Mouse (Mus musculus) T-helper 1 cell (primary cell): ENCODE measurements around the gene 5730409E04Rik.

Experiments used
- in situ Hi-C: fragments of 300-600 bp; cut with MboI, MseI; formaldehyde crosslinking; loops from one replicate; pipeline ENCODE4 v1.15.1; 2025; ENCODE audit warnings: high pct_unique_total_duplicates

Gene 5730409E04Rik

DNA sequence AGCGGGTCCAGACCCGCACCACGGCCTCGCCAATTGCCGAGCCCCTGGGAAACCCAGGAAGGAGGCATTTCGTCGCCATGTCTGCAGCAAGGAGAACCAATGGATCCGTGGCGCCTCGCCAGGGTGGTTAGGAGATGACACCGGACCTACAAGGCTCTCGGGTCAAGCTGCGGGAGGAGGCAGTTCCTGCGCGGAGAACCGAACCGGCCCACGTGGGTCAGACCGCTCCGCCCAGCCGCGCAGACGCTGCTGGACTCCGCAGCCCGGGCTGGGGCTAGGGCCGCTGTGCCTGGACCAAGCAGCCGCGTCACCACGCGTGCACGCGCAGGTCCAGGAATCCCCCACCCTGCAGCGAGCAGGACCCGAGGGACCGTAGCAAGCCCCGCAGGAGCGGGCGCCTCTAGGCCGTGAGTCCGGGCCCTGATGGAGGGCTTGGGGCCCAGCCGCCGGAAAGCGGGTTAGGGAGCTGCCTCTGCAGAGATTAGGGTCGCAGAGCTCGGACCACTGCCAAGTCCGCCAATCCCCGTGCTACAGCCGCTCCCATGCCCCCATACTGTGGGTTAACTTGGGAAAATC is at the start of gene 5730409E04Rik:
Gene 5730409E04Rik, plus strand, starts transcription at position 213 of the 576 bp plus-strand sequence.
- in situ Hi-C loops: loop anchor here (10.0 kb wide), 1 partner anchor 125 kb away; the partner anchor contains the start of gene Tfap2e

DNA sequence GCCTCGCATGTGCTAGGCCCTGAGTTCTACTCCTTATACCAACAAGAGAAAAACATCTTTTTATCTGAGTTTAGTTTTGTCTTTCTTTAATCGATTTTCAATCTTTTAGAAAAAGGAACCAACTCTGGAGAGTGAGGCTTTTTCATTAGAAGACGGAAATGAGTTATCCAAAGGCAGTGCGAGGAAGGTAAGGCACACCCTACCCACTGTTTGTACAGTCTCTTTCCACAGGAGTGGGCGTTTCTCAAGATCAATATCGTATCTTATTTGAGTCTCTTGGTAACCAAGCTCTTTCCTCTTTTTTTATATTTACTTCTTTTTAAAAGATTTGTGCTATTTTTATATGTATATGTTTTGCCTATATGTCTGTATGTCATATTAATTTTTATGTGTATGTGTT is 45.8 kb upstream of the 5730409E04Rik start:
- in situ Hi-C loops: loop anchor here (25.0 kb wide), 1 partner anchor 1501 kb away; the partner anchor contains the start of genes Dnali1 and Snip1

- in situ Hi-C loops: loop anchor here (25.0 kb wide), 1 partner anchor 1505 kb away; the partner anchor contains the start of genes Dnali1 and Snip1
Observed at GRCm38 (mm10) chr4:126567243-126567642, 42.4 kb upstream of the 5730409E04Rik start.

DNA sequence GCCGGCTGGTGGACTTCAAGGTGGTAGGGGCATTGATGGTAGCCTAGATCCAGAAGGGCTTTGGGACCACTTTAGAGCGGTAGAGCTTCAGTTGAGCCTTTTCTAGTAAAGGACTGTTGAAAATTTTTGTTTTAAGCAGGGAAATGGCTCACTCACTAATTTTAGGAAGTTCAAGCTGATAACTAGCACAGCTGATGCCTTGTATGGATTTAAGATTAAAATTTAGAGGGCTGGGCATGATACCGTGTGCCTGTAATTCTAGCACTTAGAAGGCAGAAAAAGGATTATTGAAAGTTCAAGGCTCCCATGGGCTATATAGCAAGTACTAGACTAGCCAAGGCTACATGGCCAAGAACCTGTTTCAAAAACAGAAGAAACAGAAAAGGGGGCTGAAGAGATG is 39.8 kb upstream of the 5730409E04Rik start:
- in situ Hi-C loops: loop anchor here (25.0 kb wide), 1 partner anchor 1507 kb away; the partner anchor contains the start of genes Dnali1 and Snip1

GRCm38 (mm10) chr4:126576281-126576680 is 33.3 kb upstream of the 5730409E04Rik start:
- in situ Hi-C loops: no loop called here

- in situ Hi-C loops: no loop called here
Observed at GRCm38 (mm10) chr4:126577920-126578319, 31.7 kb upstream of the 5730409E04Rik start.

DNA sequence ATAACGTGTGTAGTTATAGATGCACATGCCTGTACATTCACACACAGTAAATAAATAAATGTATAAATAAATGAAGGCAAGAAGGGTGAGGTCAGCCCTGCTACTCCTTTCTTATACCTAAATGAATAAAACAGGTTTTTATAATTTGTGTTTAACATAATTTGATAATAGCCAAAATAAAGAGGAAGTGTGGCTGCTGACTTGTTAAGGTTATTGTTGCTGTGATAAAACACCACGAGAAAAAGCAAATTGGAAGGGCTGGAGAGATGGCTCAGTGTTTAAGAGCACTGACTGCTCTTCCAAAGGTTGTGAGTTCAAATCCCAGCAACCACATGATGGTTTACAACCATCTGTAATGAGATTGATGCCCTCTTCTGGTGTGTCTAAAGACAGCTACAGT is 30.5 kb upstream of the 5730409E04Rik start:
- in situ Hi-C loops: no loop called here

GRCm38 (mm10) chr4:126585739-126586138 is 23.9 kb upstream of the 5730409E04Rik start:
- in situ Hi-C loops: loop anchor here (10.0 kb wide), 1 partner anchor 711 kb away; no protein-coding TSS in a partner anchor

DNA sequence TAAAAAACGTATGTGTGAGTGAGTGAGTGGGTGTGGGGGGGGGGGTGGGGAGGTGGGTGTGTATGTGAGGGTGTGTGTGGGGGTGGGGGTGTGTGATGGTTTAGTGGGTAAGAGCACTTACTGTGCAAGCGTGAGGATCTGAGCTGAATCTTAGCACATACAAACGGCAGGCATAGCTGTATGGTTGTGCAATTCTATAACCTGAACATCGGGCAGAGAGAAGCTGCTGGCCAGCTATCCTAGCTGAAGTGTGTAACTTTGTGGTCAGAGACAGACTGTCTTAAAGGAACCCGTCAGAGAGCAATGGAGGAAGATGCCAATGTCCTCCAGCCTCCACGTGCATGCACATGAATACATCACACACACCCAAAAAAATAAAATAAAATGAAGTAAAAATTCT is 17.6 kb upstream of the 5730409E04Rik start:
- in situ Hi-C loops: no loop called here

DNA sequence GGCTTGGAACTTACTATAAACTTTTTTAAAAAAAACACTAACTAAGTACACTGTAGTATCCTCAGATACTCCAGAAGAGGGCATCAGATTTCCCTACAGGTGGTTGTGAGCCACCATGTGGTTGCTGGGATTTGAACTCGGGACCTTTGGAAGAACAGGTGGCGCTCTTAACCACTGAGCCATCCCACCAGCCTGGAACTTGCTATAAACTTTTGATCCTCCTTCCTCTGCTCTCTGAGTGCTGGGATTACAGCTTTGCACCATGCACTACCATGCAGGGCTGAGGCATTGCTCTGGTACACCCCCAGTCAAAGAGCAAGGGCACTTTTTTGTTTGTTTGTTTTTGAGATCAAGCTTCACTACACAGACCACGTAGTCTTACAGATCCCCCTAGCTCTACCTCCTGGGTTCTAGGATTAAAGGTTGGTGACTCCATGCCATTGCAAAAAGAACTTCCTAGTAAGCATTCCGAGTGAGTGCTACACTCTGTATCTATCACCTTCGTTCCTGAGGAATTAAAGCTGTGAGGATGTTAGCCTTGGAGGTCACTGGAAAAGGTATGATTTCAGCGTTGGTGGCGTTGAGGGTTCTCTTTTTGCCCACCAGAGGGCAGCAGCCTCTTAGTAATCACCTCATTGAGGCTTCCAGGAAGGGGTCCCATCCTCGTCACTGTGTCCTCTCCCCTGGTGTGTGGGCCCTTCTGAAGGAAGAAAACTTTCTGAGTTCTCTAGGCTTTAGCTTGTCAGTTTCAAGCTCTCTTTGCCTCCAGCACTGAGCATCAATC is 9.5 kb upstream of the 5730409E04Rik start:
- in situ Hi-C loops: loop anchor here (10.0 kb wide), 1 partner anchor 135 kb away; the partner anchor contains the start of gene Tfap2e

DNA sequence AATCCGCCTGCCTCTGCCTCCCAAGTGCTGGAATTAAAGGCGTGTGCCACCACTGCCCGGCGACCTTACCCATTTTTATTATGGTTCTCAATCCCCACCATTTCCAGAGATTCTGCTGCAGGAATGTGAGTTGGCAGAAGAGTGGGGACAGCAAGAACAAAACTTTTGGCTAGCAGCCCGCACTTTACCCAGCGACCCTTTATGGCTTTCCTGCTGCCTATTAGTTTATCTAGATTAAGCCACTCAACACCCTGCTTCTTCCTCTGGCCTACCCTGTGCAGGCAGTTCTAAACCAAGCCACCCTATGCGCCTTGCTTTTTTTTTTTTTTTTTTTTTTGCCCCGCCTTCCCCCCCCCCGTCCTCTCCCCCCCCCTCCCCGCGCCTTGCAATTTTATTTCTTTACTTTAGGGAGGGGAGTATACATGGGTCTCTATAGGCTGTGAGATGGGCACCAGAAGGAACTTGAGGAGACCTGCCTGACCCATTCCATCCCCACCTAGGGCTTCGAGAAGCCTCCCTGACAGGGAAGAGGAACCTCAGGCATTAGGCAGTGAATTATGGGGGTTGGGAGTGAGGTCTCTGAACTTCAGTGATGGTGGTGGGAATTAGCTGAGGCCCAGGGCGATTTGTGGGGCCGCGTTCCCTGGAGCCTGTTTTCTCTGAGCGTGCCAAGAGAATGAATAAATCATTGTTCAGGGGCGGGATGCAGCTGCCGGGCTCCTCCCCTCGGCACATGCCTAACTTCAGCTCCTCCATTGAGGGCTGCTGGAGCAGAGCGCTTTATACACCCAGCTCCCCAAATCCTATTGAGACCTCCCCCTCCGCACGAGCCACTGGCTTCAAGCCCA is 7.8 kb upstream of the 5730409E04Rik start:
- in situ Hi-C loops: loop anchor here (10.0 kb wide), 1 partner anchor 133 kb away; the partner anchor contains the start of gene Tfap2e

DNA sequence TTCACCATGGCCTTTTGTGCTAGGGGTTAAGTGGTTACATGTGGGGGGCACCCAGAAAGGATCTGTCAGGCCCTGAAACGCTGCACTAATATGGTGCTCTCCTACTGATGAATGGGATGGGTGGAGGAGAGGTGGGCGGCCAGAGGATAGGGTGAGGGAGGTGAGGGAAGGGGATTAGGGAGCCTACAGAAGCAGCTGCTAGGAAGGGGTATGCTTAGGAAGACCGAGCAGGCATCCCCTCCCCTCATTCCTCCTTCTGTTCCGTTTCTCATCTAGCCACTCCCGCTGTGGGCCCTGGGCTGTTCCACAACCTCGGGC is 7.2 kb upstream of the 5730409E04Rik start:
- in situ Hi-C loops: loop anchor here (10.0 kb wide), 1 partner anchor 132 kb away; the partner anchor contains the start of gene Tfap2e

DNA sequence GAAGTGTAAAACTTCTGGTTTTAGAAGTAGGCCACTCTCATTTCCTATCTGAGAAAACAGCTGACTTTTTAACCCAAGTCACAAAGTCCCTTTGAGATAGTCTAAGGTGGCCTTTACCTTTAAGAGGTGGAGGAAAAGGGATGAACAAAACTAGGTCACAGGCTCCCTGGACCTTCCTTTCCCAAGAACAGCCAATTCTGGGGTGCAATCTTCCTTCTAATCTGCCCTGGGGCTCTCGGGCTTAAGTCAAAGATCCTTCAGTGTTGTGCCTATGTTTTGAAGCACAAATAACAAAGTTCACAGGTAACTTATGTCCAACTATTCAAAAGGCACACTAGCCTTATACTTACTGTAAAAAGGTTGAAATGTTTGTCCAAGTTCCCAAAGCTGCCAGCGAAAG is 5.5 kb upstream of the 5730409E04Rik start:
- in situ Hi-C loops: loop anchor here (10.0 kb wide), 1 partner anchor 131 kb away; the partner anchor contains the start of gene Tfap2e

DNA sequence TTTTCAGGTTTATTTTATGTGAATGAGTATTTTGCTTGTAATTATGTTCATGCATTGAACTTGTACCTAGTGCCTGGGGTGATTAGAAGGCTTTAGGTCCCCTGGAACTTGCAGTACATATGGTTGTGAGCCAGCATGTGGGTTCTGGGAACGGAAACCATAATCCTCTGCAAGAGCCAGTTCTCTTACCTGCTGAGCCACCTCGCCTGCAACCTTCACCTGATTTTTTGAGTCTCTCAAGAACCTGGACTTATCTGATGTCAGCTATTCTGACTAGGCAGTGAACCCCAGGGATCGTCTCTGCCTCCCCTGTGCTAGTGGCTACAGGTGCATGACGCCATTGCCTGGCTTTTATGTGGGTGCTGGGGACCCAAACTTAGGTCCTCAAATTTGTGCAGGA is 3.9 kb upstream of the 5730409E04Rik start:
- in situ Hi-C loops: loop anchor here (10.0 kb wide), 1 partner anchor 129 kb away; the partner anchor contains the start of gene Tfap2e

DNA sequence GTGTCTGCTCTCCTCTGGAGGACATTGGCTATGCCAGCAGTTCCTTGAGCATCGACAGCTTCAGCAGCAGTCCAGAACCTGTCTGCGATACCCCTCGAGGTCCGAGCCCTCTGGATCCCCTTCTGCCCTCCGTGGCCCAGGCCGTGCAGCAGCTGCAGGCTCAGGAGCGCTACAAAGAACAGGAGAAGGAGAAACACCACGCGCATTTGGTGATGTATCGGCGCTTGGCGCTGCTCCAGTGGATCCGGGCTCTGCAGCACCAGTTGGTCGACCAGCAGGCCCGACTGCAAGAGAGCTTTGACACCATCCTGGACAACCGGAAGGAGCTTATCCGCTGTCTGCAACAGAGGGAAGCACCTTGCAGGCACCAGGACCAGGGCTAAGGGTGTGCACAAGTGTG is 2.4 kb downstream of the 5730409E04Rik start:
- in situ Hi-C loops: no loop called here

DNA sequence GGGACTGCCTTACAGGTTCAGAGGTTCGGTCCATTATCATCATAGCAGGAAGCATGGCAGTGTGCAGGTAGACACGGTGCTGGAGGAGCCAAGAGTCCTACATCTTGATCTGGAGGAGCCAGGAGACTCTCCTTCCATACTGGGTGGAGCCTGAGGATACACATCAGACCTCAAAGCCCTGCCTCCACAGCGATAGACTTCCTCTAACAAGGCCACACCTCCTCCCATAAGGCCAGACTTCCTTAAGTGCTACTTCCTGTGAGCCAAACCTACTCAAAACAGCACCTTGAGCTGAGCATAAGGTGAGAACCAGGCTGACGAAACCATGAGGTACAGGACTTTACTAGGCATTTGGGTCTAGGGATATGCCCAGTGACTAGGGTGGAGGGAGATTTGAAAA is 6.7 kb downstream of the 5730409E04Rik start:
- in situ Hi-C loops: no loop called here

DNA sequence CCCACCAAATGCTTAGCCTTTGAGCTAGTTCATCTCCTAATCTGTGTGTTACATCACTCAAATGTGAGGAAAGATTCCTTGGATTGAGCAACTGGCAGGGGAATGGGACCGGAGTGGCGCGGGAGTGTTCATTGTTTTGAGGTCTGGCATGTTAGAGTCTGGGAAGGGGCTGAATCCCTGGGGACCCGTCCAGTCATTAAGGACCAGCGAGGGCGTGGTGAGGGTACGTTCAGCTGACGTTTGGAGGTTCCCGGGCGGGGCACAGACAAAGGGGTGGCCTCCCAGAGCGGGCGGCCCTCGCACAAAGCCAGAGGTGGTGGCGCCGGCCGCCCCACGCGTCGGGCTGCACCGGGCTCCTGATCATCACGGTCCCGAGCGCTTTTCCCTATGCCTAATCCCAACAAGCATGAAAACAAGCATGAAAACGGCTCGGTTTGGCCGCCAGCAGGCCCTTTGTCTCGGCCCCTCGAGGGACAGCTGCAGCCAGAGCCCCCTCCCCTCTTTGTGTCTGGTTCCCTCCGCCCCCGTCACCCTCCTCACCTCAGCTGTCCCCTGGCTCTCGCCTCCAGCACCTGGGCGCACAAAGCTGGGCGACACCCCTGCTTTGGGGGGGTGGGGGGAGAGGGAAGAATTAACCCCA is 10.2 kb downstream of the 5730409E04Rik start:
- in situ Hi-C loops: no loop called here

GRCm38 (mm10) chr4:126620349-126620874 is 10.8 kb downstream of the 5730409E04Rik start:
- in situ Hi-C loops: no loop called here

GRCm38 (mm10) chr4:126627021-126627681 is 17.5 kb downstream of the 5730409E04Rik start:
- in situ Hi-C loops: loop anchor here (5.0 to 25.0 kb wide), 2 partner anchors 40 to 1035 kb away; no protein-coding TSS in a partner anchor

- in situ Hi-C loops: loop anchor here (25.0 kb wide), 1 partner anchor 1030 kb away; no protein-coding TSS in a partner anchor
Observed at GRCm38 (mm10) chr4:126631922-126632321, 22.3 kb downstream of the 5730409E04Rik start.
